Mouse (Mus musculus): Measurements from ENCODE around the gene Slc5a8. TPM values are rescaled to one million over a fixed set of nuclear protein-coding genes. Genes with fewer than 3 reads are reported as not detected.

Gene Slc5a8
- 0.97 and 1.4 TPM in 2 replicates for polyA plus RNA-seq (2015; fragmentation: Nextera tagmentation; extraction: Ambion mirVana)

GRCm38 (mm10) chr10:88885632-88886090 is at the start of gene Slc5a8:
TSS of gene Slc5a8 (plus strand) at chr10:88885992.
- no peaks in the 10 kb centered on the region for H3K9me3 ChIP-seq
- peak within 1 kb of the TSS; percentile 67 for H3K4me2 ChIP-seq (replicated peaks)
- H3K4me1 ChIP-seq (replicated peaks): no peaks in the 10 kb centered on the region
- peak; percentile 77 for ATAC-seq
- no peak within 1 kb of the TSS for H3K27ac ChIP-seq
- H3K27me3 ChIP-seq (replicated peaks): peaks cover 15% of the 10 kb centered on the region
- H3K9ac ChIP-seq: no peak within 1 kb of the TSS
- no peaks in the 10 kb centered on the region for H3K36me3 ChIP-seq
- H3K4me3 ChIP-seq (replicated peaks): peak within 1 kb of the TSS; percentile 33
- 2% methylated on average over 31 of the region's 31 CpGs for WGBS

- WGBS: 62% methylated on average over 7 of the region's 7 CpGs
- Histone ChIP-seq H3K4me3 (replicated peaks) (no peak overlapping the region), H3K9ac (no peak overlapping the region), H3K4me1 (replicated peaks) (no peaks in the 10 kb centered on the region), H3K4me2 (replicated peaks) (no peak overlapping the region), H3K27ac (no peak overlapping the region), H3K36me3 (no peaks in the 10 kb centered on the region), H3K9me3 (no peaks in the 10 kb centered on the region), H3K27me3 (replicated peaks) (no peaks in the 10 kb centered on the region)
- ATAC-seq: no peak
These were observed 36.8 kb upstream of the Slc5a8 start for GRCm38 (mm10) chr10:88848876-88849476.

GRCm38 (mm10) chr10:88849976-88850375 is 35.8 kb upstream of the Slc5a8 start:
- H3K27me3 ChIP-seq (replicated peaks): no peaks in the 10 kb centered on the region
- H3K9me3 ChIP-seq: no peaks in the 10 kb centered on the region
- 86% methylated on average over 4 of the region's 4 CpGs for WGBS

GRCm38 (mm10) chr10:88853326-88853725 is 32.5 kb upstream of the Slc5a8 start:
- Histone ChIP-seq H3K9me3 (no peaks in the 10 kb centered on the region), H3K4me2 (replicated peaks) (no peak overlapping the region), H3K36me3 (no peaks in the 10 kb centered on the region), H3K4me1 (replicated peaks) (no peaks in the 10 kb centered on the region), H3K27ac (no peak overlapping the region), H3K4me3 (replicated peaks) (no peak overlapping the region), H3K27me3 (replicated peaks) (no peaks in the 10 kb centered on the region), H3K9ac (no peak overlapping the region)
- no peak for ATAC-seq
- WGBS: 86% methylated on average over 7 of the region's 7 CpGs

More at GRCm38 (mm10) chr10:88849976-88850375, 35.8 kb upstream of the Slc5a8 start:
- Histone ChIP-seq H3K4me3 (replicated peaks) (no peak overlapping the region), H3K9ac (no peak overlapping the region), H3K4me2 (replicated peaks) (no peak overlapping the region), H3K27ac (no peak overlapping the region), H3K4me1 (replicated peaks) (no peaks in the 10 kb centered on the region), H3K36me3 (no peaks in the 10 kb centered on the region)
- ATAC-seq: no peak

GRCm38 (mm10) chr10:88860911-88861310 is 24.9 kb upstream of the Slc5a8 start:
- Histone ChIP-seq H3K4me1 (replicated peaks) (no peaks in the 10 kb centered on the region), H3K27me3 (replicated peaks) (no peaks in the 10 kb centered on the region), H3K4me2 (replicated peaks) (no peak overlapping the region), H3K4me3 (replicated peaks) (no peak overlapping the region), H3K36me3 (no peaks in the 10 kb centered on the region), H3K27ac (peak overlapping the region; percentile 2; the same call in 1 of the 2 replicates), H3K9ac (no peak overlapping the region), H3K9me3 (no peaks in the 10 kb centered on the region)
- WGBS: 49% methylated on average over 3 of the region's 3 CpGs
- ATAC-seq: peak; percentile 50

GRCm38 (mm10) chr10:88861416-88861815 is 24.4 kb upstream of the Slc5a8 start:
- no peak overlapping the region for H3K4me3 ChIP-seq (replicated peaks)
- H3K4me1 ChIP-seq (replicated peaks): no peaks in the 10 kb centered on the region
- no peaks in the 10 kb centered on the region for H3K9me3 ChIP-seq
- H3K9ac ChIP-seq: no peak overlapping the region
- ATAC-seq: peak; percentile 83
- H3K27me3 ChIP-seq (replicated peaks): no peaks in the 10 kb centered on the region
- H3K27ac ChIP-seq: peak overlapping the region; percentile 2; the same call in 1 of the 2 replicates
- no peaks in the 10 kb centered on the region for H3K36me3 ChIP-seq
- no peak overlapping the region for H3K4me2 ChIP-seq (replicated peaks)

GRCm38 (mm10) chr10:88862293-88862692 is 23.5 kb upstream of the Slc5a8 start:
- Histone ChIP-seq H3K4me3 (replicated peaks) (no peak overlapping the region), H3K27me3 (replicated peaks) (no peaks in the 10 kb centered on the region), H3K4me2 (replicated peaks) (no peak overlapping the region), H3K27ac (peak overlapping the region; percentile 2), H3K9ac (no peak overlapping the region), H3K36me3 (no peaks in the 10 kb centered on the region), H3K9me3 (no peaks in the 10 kb centered on the region), H3K4me1 (replicated peaks) (no peaks in the 10 kb centered on the region)
- 67% methylated on average over 5 of the region's 5 CpGs for WGBS
- ATAC-seq: peak; percentile 66

- Histone ChIP-seq H3K36me3 (no peaks in the 10 kb centered on the region), H3K9me3 (no peaks in the 10 kb centered on the region), H3K4me3 (replicated peaks) (no peak overlapping the region), H3K9ac (no peak overlapping the region), H3K4me1 (replicated peaks) (no peaks in the 10 kb centered on the region), H3K27ac (no peak overlapping the region), H3K27me3 (replicated peaks) (no peaks in the 10 kb centered on the region), H3K4me2 (replicated peaks) (no peak overlapping the region)
- WGBS: 82% methylated on average over 2 of the region's 2 CpGs
- ATAC-seq: no peak
These were observed 19.8 kb upstream of the Slc5a8 start for GRCm38 (mm10) chr10:88866017-88866416.

- Histone ChIP-seq H3K27me3 (replicated peaks) (no peaks in the 10 kb centered on the region), H3K4me1 (replicated peaks) (no peaks in the 10 kb centered on the region), H3K36me3 (no peaks in the 10 kb centered on the region), H3K4me3 (replicated peaks) (no peak overlapping the region), H3K9ac (no peak overlapping the region), H3K4me2 (replicated peaks) (no peak overlapping the region), H3K27ac (no peak overlapping the region), H3K9me3 (no peaks in the 10 kb centered on the region)
- WGBS: 69% methylated on average over 5 of the region's 5 CpGs
- ATAC-seq: no peak
These were observed 10.9 kb upstream of the Slc5a8 start for GRCm38 (mm10) chr10:88874870-88875269.

- no peaks in the 10 kb centered on the region for H3K4me1 ChIP-seq (replicated peaks)
- H3K27me3 ChIP-seq (replicated peaks): no peaks in the 10 kb centered on the region
- H3K36me3 ChIP-seq: no peaks in the 10 kb centered on the region
- WGBS: 84% methylated on average over 7 of the region's 7 CpGs
- H3K4me2 ChIP-seq (replicated peaks): no peak overlapping the region
- no peak overlapping the region for H3K27ac ChIP-seq
- no peaks in the 10 kb centered on the region for H3K9me3 ChIP-seq
- no peak overlapping the region for H3K4me3 ChIP-seq (replicated peaks)
- no peak for ATAC-seq
- no peak overlapping the region for H3K9ac ChIP-seq
These were observed 8.4 kb upstream of the Slc5a8 start for GRCm38 (mm10) chr10:88877421-88877820.

GRCm38 (mm10) chr10:88883721-88884120 is 2.1 kb upstream of the Slc5a8 start:
- Histone ChIP-seq H3K27ac (no peak overlapping the region), H3K4me2 (replicated peaks) (no peak overlapping the region), H3K4me3 (replicated peaks) (no peak overlapping the region), H3K9me3 (no peaks in the 10 kb centered on the region), H3K27me3 (replicated peaks) (peaks cover 15% of the 10 kb centered on the region), H3K36me3 (no peaks in the 10 kb centered on the region), H3K4me1 (replicated peaks) (no peaks in the 10 kb centered on the region), H3K9ac (no peak overlapping the region)
- ATAC-seq: no peak
- 88% methylated on average over 2 of the region's 2 CpGs for WGBS

- Histone ChIP-seq H3K4me2 (replicated peaks) (no peak overlapping the region), H3K9me3 (no peaks in the 10 kb centered on the region)
- 84% methylated on average over 6 of the region's 6 CpGs for WGBS
These were observed 956 bp upstream of the Slc5a8 start for GRCm38 (mm10) chr10:88884836-88885235.

GRCm38 (mm10) chr10:88886114-88886513 is 322 bp downstream of the Slc5a8 start:
- Histone ChIP-seq H3K9me3 (no peaks in the 10 kb centered on the region), H3K27ac (no peak overlapping the region), H3K4me1 (replicated peaks) (no peaks in the 10 kb centered on the region), H3K4me2 (replicated peaks) (peak overlapping the region; percentile 67), H3K9ac (no peak overlapping the region), H3K36me3 (no peaks in the 10 kb centered on the region), H3K27me3 (replicated peaks) (peaks cover 15% of the 10 kb centered on the region), H3K4me3 (replicated peaks) (peak overlapping the region; percentile 33)
- ATAC-seq: peak; percentile 71
- WGBS: 2% methylated on average over 32 of the region's 32 CpGs

More at GRCm38 (mm10) chr10:88884836-88885235, 956 bp upstream of the Slc5a8 start:
- Histone ChIP-seq H3K27ac (no peak overlapping the region), H3K4me1 (replicated peaks) (no peaks in the 10 kb centered on the region), H3K36me3 (no peaks in the 10 kb centered on the region), H3K4me3 (replicated peaks) (no peak overlapping the region), H3K27me3 (replicated peaks) (peaks cover 15% of the 10 kb centered on the region), H3K9ac (no peak overlapping the region)
- no peak for ATAC-seq

Measured in intestine, embryonic 15.5 days (tissue).